Mouse (Mus musculus) limb, embryonic 13.5 days (tissue): ENCODE measurements around the gene Kif5a. TPM values are rescaled to one million over a fixed set of nuclear protein-coding genes. Genes with fewer than 3 reads are reported as not detected.
A peak's percentile ranks its signal among the peaks of the same experiment; 100 is the strongest.
"Not testable (repeated sequence)": the region's sequence is repeated elsewhere in the genome, so short reads cannot be mapped to it uniquely, and the experiment has no call there.

Experiments used
- ATAC-seq: fragments of 200-750 bp; cut with Nextera tagmentation; 2 replicates; pipeline ENCODE4 v1.8.0; 2017; ENCODE audit warnings: low read depth, moderate number of reproducible peaks, moderate TSS enrichment; ENCODE audit not compliant: low FRiP score
- H3K27ac ChIP-seq: fragments of 300-500 bp; sonication (generic); 2 replicates; pipeline ENCODE4 v1.5.1; 2015; ENCODE audit warnings: inconsistent platforms, mild to moderate bottlenecking, moderate library complexity
- H3K27me3 ChIP-seq: fragments of 300-500 bp; sonication (generic); 2 replicates; pipeline ENCODE4 v1.6.1; 2015; ENCODE audit warnings: mild to moderate bottlenecking, inconsistent platforms
- H3K36me3 ChIP-seq: fragments of 300-500 bp; sonication (generic); 2 replicates; pipeline ENCODE4 v1.6.1; 2015; ENCODE audit warnings: inconsistent platforms, mild to moderate bottlenecking, moderate library complexity
- H3K4me1 ChIP-seq: fragments of 300-500 bp; sonication (generic); 2 replicates; pipeline ENCODE4 v1.6.1; 2015; ENCODE audit warnings: inconsistent platforms
- H3K4me2 ChIP-seq: fragments of 300-500 bp; sonication (generic); replicated peaks from 2 replicates; pipeline ENCODE4 v1.6.1; 2015; ENCODE audit warnings: inconsistent platforms, mild to moderate bottlenecking, moderate library complexity
- H3K4me3 ChIP-seq: fragments of 300-500 bp; sonication (generic); 2 replicates; pipeline ENCODE4 v1.5.1; 2015; ENCODE audit warnings: moderate library complexity, mild to moderate bottlenecking, inconsistent platforms
- H3K9ac ChIP-seq: fragments of 300-500 bp; sonication (generic); 2 replicates; pipeline ENCODE4 v1.6.1; 2015; ENCODE audit warnings: mild to moderate bottlenecking, inconsistent platforms
- H3K9me3 ChIP-seq: fragments of 300-500 bp; sonication (generic); 2 replicates; pipeline ENCODE4 v1.6.1; 2016; ENCODE audit warnings: inconsistent platforms
- WGBS: fragments of 180-500 bp; shearing (Covaris S2); methylation state at CpG from one replicate; pipeline ENCODE4 v1.1.7; 2015; 5-methylcytosine and 5-hydroxymethylcytosine counted together
- polyA plus RNA-seq: library from polyadenylated mRNA; unstranded; fragments of >200 nt; fragmentation: Nextera tagmentation; extraction: Ambion mirVana; gene quantifications from 2 replicates; pipeline ENCODE4 v1.2.1, GENCODE M21; 2015

Kif5a gene
- polyA plus RNA-seq, 1 experiment from 2014 or later, result 4.8 TPM

- H3K4me1 ChIP-seq, result no peaks in the 10 kb centered on the region
- H3K4me2 ChIP-seq, result no peak overlapping the region
- no peak overlapping the region for H3K27ac ChIP-seq
These were observed 60.0 kb downstream of the Kif5a start for GRCm38 (mm10) chr10:127203106-127203505.

GRCm38 (mm10) chr10:127200279-127200678 is 62.9 kb downstream of the Kif5a start:
- WGBS, result 82% methylated on average over 8 of the region's 8 CpGs
- no peak for ATAC-seq
- H3K9ac ChIP-seq, result no peak overlapping the region

More at GRCm38 (mm10) chr10:127203106-127203505, 60.0 kb downstream of the Kif5a start:
- Histone ChIP-seq H3K9ac (no peak overlapping the region), H3K36me3 (peaks cover 93% of the 10 kb centered on the region), H3K9me3 (no peaks in the 10 kb centered on the region), H3K27me3 (no peaks in the 10 kb centered on the region), H3K4me3 (no peak overlapping the region)
- WGBS, result 90% methylated on average over 3 of the region's 3 CpGs
- ATAC-seq, result no peak

DNA sequence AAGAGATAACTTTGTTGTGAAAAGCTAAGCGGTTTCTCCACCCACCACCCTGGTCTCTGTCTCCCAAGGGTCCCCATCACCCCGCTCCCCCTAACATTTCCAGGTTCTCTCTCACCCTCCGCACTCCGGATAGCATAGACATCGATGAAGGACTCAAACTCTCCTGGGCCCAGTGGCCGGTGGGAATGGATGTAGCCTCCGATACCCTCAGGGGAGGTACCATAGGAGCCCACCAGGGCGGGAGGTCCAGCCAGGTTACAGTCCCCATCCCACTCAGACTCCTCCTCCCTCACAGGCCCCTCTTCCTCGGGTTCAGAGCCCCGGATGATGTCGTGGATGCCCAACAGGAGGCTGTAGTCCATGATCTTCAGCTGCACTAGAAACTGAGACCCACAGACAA is 63.7 kb downstream of the Kif5a start:
- Histone ChIP-seq H3K4me3 (no peak overlapping the region), H3K4me1 (peaks cover 20% of the 10 kb centered on the region), H3K27me3 (no peaks in the 10 kb centered on the region), H3K27ac (no peak overlapping the region), H3K4me2 (no peak overlapping the region), H3K36me3 (peaks cover 68% of the 10 kb centered on the region), H3K9ac (no peak overlapping the region), H3K9me3 (no peaks in the 10 kb centered on the region)
- WGBS, result 84% methylated on average over 11 of the region's 11 CpGs
- ATAC-seq, result no peak

More at GRCm38 (mm10) chr10:127200279-127200678, 62.9 kb downstream of the Kif5a start:
- Histone ChIP-seq H3K4me1 (peaks cover 14% of the 10 kb centered on the region), H3K9me3 (no peaks in the 10 kb centered on the region), H3K4me2 (no peak overlapping the region), H3K27me3 (no peaks in the 10 kb centered on the region), H3K27ac (no peak overlapping the region), H3K36me3 (peaks cover 76% of the 10 kb centered on the region), H3K4me3 (no peak overlapping the region)

DNA sequence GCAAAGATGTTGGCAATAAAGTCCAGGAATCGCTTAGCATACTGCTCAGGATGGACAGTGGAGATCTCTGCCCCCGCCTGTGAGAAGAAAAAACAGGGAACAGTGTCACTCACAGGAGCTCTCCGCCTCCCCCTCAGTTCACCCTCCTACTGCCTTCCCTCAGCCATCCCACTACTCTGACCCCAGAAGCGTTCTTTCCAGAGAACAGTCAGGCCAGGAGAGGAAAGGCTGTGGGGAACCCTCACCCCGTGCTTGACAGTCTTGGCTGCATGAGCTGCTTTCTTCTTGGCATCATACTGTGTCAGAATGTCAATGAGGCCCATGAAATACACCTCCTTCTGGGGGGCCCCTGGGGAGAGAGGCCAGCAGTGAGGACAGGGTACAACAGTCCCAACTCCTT is 64.1 kb downstream of the Kif5a start:
- WGBS, result 80% methylated on average over 5 of the region's 5 CpGs
- H3K9ac ChIP-seq, result no peak overlapping the region; the same call in 1 of the 2 replicates
- H3K27ac ChIP-seq, result peak overlapping the region; percentile 12; the same call in 1 of the 2 replicates
- H3K9me3 ChIP-seq, result no peaks in the 10 kb centered on the region
- no peak overlapping the region for H3K4me3 ChIP-seq
- no peak overlapping the region for H3K4me2 ChIP-seq
- peaks cover 24% of the 10 kb centered on the region for H3K4me1 ChIP-seq
- ATAC-seq, result no peak
- H3K27me3 ChIP-seq, result no peaks in the 10 kb centered on the region
- peaks cover 65% of the 10 kb centered on the region for H3K36me3 ChIP-seq

DNA sequence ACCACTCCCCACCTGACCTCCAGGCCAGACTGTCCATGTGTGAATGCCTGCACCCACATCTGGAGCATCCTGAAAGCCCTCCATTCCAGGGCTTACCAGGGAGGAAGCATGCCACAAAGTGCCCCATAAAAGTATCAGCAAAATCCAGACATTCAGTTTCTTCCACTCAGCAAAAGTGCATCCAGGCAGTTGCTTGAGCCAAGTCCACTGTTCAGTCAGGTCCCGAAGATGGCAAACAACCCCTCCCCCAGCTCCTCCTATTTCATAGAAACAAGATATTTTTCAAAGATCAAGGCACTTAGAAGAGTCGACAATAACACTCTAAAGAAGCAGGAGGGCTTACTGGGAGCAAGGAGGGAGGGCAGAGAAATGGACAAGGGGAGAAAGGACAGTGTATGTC is 64.7 kb downstream of the Kif5a start:
- 56% methylated on average over 2 of the region's 2 CpGs for WGBS
- H3K27me3 ChIP-seq, result no peaks in the 10 kb centered on the region
- H3K36me3 ChIP-seq, result peaks cover 62% of the 10 kb centered on the region
- H3K4me2 ChIP-seq, result no peak overlapping the region
- peaks cover 24% of the 10 kb centered on the region for H3K4me1 ChIP-seq
- ATAC-seq, result no peak
- H3K4me3 ChIP-seq, result no peak overlapping the region
- no peak overlapping the region for H3K9ac ChIP-seq
- no peak overlapping the region for H3K27ac ChIP-seq
- H3K9me3 ChIP-seq, result no peaks in the 10 kb centered on the region

GRCm38 (mm10) chr10:127197505-127198110 is 65.5 kb downstream of the Kif5a start:
- Histone ChIP-seq H3K4me3 (no peak overlapping the region), H3K36me3 (peaks cover 62% of the 10 kb centered on the region), H3K4me2 (no peak overlapping the region), H3K9me3 (no peaks in the 10 kb centered on the region), H3K4me1 (peaks cover 31% of the 10 kb centered on the region), H3K9ac (no peak overlapping the region), H3K27ac (peak overlapping the region; percentile 67; the same call in 1 of the 2 replicates), H3K27me3 (no peaks in the 10 kb centered on the region)
- 85% methylated on average over 11 of the region's 11 CpGs for WGBS
- ATAC-seq, result no peak

GRCm38 (mm10) chr10:127197104-127197503 is 66.0 kb downstream of the Kif5a start:
- Histone ChIP-seq H3K27me3 (no peaks in the 10 kb centered on the region), H3K9ac (no peak overlapping the region), H3K36me3 (peaks cover 61% of the 10 kb centered on the region), H3K4me1 (peaks cover 35% of the 10 kb centered on the region), H3K4me3 (no peak overlapping the region), H3K9me3 (no peaks in the 10 kb centered on the region), H3K27ac (peak overlapping the region; percentile 67), H3K4me2 (no peak overlapping the region)
- no peak for ATAC-seq
- WGBS, result 88% methylated on average over 8 of the region's 8 CpGs

DNA sequence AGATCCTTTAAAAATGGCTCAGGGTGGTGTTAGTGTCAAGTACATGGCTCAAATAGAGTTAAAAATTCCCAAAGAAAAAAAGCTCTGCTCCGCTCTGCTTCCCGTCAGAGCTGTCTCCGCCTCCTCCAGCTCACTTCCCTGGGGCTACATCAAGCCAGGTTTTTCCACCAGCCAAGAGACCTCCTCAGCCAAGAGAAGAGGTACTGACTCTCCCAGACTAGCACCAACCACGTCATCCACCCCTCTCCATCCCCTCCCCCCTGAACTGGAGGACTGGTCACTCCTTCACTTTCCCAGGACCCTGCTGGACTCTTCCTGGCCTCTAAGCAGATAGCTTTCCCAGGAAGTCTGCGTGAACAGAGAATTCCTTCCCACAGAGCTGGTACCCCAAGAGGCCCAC is 66.8 kb downstream of the Kif5a start:
- peak overlapping the region; percentile 94 for H3K9ac ChIP-seq
- no peaks in the 10 kb centered on the region for H3K27me3 ChIP-seq
- peak overlapping the region; percentile 94 for H3K27ac ChIP-seq
- H3K4me3 ChIP-seq, result peak overlapping the region; percentile 90
- WGBS, result 2% methylated on average over 5 of the region's 5 CpGs
- peaks cover 36% of the 10 kb centered on the region for H3K4me1 ChIP-seq
- ATAC-seq, result peak; percentile 83
- H3K36me3 ChIP-seq, result peaks cover 60% of the 10 kb centered on the region
- H3K9me3 ChIP-seq, result no peaks in the 10 kb centered on the region
- H3K4me2 ChIP-seq, result peak overlapping the region; percentile 86

DNA sequence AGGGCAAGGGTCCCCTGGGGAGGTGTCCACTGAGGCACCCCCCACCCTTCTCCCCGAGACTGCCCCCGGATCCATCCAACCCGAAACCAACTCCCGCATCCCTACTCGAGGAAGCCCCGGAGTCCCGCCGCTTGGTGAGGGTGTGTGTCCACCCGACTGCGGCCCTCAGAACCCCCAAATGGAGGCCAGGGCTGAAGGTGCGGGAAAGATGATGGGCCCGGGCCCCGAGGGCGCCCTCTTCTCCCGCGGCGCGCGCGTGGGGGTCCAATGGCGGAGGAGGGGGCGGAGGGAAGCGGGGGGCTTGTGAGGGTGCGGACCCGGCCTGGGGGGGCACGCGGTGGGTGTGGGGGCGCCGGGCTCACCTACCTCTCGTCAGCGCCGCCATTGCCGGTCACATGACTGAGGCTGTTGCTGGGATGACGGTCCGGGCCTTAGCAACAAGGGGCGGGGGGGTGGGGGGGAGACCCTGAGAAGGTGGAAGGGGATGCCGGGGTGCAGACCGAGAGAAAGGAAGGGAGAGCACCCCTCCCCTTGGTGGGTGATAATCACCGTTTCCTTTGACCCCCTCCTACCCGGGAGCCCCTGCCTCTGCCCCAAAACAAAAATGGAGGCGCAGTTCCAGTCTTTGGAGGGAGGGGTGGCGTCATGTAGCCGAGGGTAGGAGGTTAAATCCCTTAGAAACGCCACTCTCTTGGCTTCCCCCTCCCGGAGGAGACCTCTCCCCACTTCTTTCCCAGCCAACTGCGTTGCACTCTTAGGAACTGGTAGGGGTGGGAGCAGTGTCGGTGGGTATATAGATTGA is 67.6 kb downstream of the Kif5a start, which contains the start of gene Dtx3:
TSS of gene Dtx3 (minus strand) at position 401 of the 802 bp plus-strand sequence.
- no peaks in the 10 kb centered on the region for H3K9me3 ChIP-seq
- peak within 1 kb of the TSS; percentile 94 for H3K9ac ChIP-seq
- peak within 1 kb of the TSS; percentile 86 for H3K4me2 ChIP-seq
- 0% methylated on average over 27 of the region's 47 CpGs for WGBS
- H3K27me3 ChIP-seq, result no peaks in the 10 kb centered on the region
- H3K4me3 ChIP-seq, result peak within 1 kb of the TSS; percentile 90
- H3K36me3 ChIP-seq, result peaks cover 63% of the 10 kb centered on the region
- H3K4me1 ChIP-seq, result peaks cover 45% of the 10 kb centered on the region
- peak; percentile 57 for ATAC-seq
- H3K27ac ChIP-seq, result peak within 1 kb of the TSS; percentile 94

DNA sequence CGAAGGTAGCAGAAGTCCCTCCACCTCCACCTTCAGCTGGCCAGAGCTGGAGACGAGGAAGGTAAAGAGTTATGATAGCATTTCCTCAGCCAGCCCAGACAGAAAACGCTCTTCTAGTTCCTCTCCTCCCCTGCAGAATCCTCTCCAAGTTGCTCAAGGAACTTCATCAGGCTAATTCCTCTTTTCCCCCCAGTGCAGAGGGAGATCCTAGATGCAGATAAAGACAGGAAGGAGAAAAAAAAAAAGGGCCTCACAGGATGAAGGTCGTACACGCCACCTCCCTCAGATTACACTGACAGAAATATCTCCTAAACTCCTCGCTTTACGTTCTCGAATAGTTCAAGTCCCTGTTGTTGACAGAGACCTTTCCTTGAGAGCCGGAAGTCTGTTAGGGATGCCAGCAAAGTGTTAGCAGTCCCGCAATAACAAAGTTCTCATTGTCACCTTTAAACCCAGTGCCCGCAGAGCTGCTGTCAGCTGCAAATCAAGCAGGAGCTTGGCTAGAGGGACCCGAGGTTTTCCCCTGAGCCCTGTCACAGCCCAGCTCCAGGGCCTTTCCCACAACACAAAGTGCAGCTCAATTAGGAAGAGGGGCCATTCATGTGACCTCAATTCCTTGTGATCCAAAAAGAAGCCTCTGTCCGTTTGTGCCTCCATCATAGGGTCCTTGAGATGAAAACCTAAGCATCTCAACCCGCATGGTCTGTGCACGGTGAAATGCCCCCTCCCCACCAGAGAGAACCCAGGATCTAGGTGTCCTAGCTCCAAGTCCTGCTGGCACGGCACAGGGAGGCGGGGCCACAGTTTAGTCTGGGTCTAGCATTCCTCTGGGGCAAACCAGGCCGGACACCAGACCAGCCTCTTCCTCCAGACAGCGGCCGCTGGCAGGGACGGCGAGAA is 68.5 kb downstream of the Kif5a start:
- Histone ChIP-seq H3K27me3 (no peaks in the 10 kb centered on the region), H3K36me3 (peaks cover 55% of the 10 kb centered on the region), H3K9me3 (no peaks in the 10 kb centered on the region), H3K27ac (peak overlapping the region; percentile 94), H3K4me2 (peak overlapping the region; percentile 86), H3K4me1 (peaks cover 51% of the 10 kb centered on the region), H3K4me3 (peak overlapping the region; percentile 90), H3K9ac (peak overlapping the region; percentile 94)
- ATAC-seq, result 0 out of 2 replicates have a peak, but pooled peaks have one; percentile 12
- 14% methylated on average over 22 of the region's 22 CpGs for WGBS

- Histone ChIP-seq H3K36me3 (peaks cover 39% of the 10 kb centered on the region), H3K9me3 (no peaks in the 10 kb centered on the region), H3K9ac (no peak overlapping the region), H3K4me2 (no peak overlapping the region), H3K4me3 (no peak overlapping the region), H3K27ac (no peak overlapping the region), H3K27me3 (no peaks in the 10 kb centered on the region), H3K4me1 (peaks cover 52% of the 10 kb centered on the region)
- 79% methylated on average over 9 of the region's 9 CpGs for WGBS
- no peak for ATAC-seq
These were observed 70.1 kb downstream of the Kif5a start for GRCm38 (mm10) chr10:127193011-127193410.

- H3K4me3 ChIP-seq, H3K9me3 ChIP-seq, H3K27ac ChIP-seq, ATAC-seq, H3K4me2 ChIP-seq, H3K9ac ChIP-seq, H3K27me3 ChIP-seq: not testable (repeated sequence)
- peaks cover 31% of the 10 kb centered on the region for H3K36me3 ChIP-seq
- H3K4me1 ChIP-seq, result peaks cover 58% of the 10 kb centered on the region
- 75% methylated on average over 1 of the region's 1 CpGs for WGBS
These were observed 71.2 kb downstream of the Kif5a start for GRCm38 (mm10) chr10:127192057-127192328.
